Mouse (Mus musculus) cerebellum, adult 2 months (tissue): ENCODE measurements around the gene Ncoa5.

ENCODE experiments used
- CTCF ChIP-seq: fragments of 200-500 bp; IDR thresholded peaks from 2 replicates; pipeline ENCODE4 v1.5.1; 2011; ENCODE audit warnings: low read depth, mild to moderate bottlenecking, control low read depth, low read length, moderate library complexity, borderline replicate concordance; ENCODE audit not compliant: insufficient read depth
- POLR2A ChIP-seq: fragments of 200-500 bp; IDR thresholded peaks from 2 replicates; pipeline ENCODE4 v1.6.1; 2011; ENCODE audit warnings: low read length, control low read depth, borderline replicate concordance; ENCODE audit not compliant: insufficient read depth

- no peak for TF ChIP-seq CTCF
- TF ChIP-seq POLR2A, result no peak
Observed at GRCm38 (mm10) chr2:165059961-165060360, 25.3 kb upstream of the Ncoa5 start.
